Mouse (Mus musculus) ovary, adult 18-20 months (tissue): ENCODE measurements around the gene Celsr1.
"Not testable (repeated sequence)": the region's sequence is repeated elsewhere in the genome, so short reads cannot be mapped to it uniquely, and the experiment has no call there.

Experiments
- DNase-seq: peaks from one replicate; pipeline ENCODE4 v3.0.0; 2022; ENCODE audit warnings: low spot score, mixed read lengths

Celsr1 gene

DNA sequence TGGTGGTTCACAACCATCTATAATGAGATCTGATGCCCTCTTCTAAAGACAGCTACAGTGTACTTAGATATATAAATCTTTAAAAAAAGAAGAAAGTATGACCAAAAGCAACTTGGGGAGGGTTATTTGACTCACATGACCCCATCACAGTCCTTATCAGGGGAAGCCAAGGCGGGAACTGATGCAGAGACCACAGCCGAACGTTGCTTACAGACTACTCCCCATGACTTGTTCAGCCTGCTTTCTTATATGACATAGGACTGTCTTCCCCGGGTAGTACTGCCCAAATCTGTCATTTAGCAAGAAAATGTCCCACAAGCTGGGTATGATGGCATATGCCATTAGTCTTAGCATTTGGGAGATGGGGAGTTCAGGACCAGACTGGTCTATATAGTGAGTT lies 144.3 kb downstream of the Celsr1 start:
- no peak for DNase-seq

DNA sequence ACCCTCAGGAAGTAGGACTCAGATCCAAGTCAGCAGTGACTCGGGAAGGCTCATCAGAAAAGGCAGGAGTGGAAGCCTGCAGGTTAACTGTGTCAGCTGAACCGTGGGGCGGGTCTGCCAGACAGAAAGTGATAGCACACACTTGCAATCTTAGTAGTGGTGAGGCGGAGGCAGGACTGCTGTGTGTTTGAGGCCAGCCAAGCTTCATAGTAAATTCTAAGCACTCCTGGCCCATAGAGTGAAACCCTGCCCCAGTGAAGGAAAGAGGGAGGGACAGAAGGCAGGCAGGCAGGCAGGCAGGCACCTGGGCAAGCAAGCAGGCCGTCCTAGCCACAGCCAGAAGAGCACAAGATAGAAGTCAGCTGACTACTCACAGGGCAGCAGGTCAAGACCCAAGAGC lies 148.0 kb downstream of the Celsr1 start:
- no peak for DNase-seq

DNA sequence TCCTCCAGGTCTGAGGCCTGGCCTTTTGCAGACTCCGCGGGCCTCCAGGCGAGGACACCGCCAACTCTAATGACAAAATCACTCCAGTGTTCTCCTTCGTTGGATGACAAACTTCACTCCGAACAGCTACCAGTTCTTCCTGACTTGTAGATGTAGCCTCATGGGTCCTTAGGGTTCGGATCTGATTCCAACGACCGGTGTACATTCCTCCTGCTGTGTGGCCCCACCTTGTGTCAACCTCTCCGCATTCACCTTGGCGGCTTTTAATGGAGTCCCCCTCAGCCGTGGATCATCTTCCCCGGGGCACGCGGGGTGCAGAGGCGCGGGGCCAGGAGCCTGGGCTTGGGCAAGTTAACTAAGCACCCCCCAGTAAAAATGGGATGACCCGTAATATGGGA lies 154.1 kb downstream of the Celsr1 start:
- DNase-seq = no peak

DNA sequence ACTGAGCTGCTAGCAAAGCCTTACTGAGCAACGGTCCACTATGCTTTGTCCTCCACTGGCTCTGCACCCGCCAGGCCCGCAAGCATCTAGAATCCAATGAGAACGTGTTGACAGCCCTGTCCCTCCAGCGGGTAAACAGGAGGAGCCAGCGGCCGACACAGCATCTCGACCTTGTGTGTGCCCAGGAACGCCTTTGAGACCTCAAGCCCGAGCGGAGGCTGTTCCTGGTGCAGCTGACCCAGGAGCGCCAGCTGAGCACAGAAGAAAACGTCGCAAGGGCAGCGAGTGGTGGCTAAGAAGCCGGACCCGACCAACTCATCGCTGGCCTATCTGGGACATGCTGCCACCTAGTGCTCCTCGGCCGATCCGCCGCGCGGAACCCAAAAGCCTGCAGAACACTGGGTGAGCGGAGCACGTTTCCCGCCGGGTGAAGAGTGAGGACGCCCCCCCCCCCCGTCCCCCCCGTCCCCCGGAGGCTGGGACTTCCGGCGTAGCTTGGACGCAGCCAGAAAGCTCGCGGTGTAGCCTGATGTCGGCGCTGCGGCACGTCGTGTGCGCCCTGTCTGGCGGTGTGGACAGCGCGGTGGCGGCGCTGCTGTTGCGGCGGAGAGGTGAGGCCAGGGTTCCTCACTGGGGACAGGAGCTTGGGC lies 154.6 kb downstream of the Celsr1 start, which contains the start of gene Trmu:
TSS of gene Trmu (plus strand) at position 465 of the 650 bp plus-strand sequence.
- peak; percentile 88 for DNase-seq

DNA sequence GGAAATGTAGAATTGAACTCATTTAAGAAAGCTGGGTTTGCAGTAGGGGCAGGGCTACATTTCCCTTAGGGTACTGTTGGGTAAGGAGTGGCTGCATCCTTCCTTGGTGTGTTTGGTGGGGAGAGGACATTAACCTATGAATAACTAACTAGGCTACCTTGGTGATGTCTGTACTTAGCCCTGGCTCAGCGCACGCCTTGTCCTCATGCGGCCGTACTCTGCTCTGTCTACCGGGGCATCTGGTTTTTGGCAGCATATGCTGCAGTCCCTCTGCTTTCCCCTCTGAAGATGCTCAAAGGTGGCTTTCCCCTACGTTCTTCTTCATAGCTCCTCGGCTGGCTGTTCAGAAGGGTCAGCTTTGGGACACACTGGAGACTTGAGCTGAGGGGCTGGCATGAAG lies 156.2 kb downstream of the Celsr1 start:
- no peak for DNase-seq

DNA sequence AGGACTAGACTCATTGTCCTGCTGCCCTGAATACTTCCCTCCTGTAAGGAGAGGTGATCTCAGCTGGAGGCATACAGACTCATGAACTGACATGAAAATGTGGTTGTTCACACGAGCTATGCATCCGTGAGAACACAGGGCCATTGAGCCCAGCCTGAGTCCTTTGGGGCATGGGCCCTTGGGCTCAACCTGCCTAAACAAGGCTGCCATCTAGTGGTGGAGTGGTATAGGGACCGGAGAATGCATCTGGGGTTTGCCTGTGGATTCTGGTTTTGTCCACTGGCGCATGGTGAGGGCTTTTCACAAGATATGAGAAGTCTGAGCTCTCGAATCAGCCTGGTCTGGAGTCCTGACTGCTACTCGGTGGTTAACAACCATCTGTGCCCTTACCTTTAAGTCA lies 165.9 kb downstream of the Celsr1 start:
- peak; percentile 43 for DNase-seq

DNA sequence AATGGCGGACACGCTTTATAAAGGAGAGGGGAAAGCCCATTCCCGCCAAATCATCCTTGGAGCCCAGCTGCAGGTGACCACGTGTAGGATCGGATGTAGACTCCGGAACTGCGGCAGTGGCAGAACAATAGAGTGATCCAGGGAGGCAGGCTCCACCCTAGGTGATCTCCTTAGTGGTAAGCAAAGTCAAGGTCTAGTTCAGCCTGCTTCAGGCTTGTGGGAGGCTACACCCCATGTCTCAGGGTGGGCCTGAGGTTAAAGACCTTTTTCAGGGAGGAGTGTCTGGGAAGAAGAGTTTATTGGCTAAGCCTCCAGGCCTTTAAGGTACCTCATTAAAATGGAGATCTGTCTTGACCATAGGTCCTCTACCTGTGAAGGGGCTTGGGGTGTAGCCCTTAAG lies 167.7 kb downstream of the Celsr1 start:
- DNase-seq = not testable (repeated sequence)

DNA sequence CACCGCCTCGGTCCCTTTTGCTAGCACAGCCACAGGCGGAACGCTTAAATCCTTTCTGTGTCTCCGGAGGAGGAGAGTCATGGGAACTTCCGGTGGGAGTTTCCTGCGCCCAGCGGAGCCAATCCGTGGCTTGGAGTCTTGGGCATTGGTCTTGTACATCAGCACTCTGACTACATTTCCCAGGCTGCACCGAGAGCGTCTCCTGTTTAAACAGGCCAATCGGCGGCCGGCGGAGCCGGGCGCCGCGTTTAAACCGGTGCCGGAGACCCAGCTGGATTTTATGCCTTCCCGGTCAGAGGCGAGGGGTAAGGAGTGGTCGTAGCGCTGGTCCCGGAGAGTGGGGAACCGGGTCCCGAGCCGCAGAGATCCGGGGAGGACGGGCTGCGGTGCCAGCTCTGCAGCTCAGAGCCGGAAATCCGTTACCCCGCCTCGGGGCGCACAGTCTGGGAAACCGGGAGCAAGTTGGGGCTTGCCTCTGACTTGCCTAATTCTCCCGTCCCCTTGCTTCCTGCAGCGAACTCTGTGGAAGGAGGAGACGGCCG lies 174.0 kb downstream of the Celsr1 start, which contains the start of gene Gtse1:
TSS of gene Gtse1 (plus strand) at position 256 of the 542 bp plus-strand sequence.
- peak; percentile 91 for DNase-seq

DNA sequence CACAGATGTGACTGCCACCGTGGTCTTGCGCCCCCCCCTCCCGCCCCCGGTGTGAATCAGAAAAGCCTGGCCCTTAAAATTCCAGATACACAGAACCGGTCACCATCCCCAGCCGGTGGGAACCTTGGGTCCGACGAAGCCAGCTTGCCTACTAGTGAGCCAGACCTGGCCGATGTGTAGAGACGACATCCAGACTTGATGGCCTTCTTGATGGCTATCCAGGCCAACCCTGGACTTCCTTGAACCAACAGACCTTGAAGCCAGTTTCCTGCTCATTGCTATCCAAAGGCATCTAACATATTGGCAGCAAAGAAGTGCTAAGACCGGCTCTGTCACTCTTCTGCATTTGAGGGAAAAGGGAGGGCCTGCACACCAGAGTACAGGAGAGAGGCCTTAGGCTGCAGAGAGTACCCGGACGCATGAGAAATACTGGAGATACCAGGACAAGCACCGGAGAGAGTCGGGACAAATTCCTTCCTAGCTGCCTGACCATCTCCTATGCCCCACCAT lies 174.5 kb downstream of the Celsr1 start:
- no peak for DNase-seq

DNA sequence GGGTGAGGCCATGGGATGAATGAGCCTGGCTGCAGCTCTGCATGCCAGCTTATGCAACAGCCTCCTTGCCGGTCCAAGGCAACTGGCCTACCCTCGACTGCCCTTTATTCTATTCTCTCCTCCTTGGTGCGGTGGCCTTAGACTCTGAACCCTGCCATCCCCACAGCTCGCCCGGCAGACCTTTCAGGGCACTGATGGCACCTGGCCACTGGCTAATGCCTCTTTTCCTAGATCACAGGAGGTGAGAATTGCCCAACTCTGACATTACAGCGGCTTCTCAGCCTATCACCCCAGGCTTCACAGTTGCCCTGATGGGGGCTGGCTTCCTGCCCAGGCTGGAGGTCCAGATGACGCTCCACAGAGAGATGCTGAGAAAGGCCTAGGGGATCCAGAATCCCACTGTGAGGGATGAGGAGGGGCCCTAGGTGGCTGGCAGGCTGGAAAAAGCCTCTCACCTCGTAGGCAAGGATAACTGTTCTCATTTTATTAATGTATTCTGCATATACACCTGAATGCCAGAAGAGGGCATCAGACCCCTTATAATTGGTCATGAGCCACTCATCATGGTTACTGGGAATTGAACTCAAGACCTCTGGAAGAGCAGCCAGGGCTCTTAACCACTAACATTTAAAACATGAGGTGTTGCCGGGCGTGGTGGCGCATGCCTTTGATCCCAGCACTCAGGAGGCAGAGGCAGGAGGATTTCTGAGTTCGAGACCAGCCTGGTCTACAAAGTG lies 181.8 kb downstream of the Celsr1 start:
- DNase-seq = no peak
